Mouse (Mus musculus): Measurements from ENCODE around the gene Arsa.

DNA sequence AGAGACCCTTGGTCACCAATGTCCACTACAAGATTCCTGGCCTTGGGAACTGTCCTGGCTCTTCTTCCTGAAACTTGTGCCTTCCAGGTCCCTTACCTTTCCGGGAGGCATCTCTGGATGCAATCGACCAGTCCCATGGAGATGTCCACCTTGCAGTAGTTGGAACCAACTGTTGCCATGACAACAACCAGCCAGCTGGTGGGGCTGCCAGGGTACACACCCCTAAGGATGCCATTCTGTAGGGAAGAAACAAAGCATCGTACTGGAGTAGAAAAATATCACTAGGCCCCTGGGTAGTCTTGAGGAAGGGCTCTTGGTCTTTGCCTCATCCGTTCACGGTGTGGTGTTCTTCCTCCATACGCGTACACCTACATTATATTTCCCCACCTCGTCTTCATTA, 52.6 kb downstream of the Arsa start:
- TF ChIP-seq EP300 (IDR thresholded peaks at IDR 0.05; ENCODE audit: low read depth in 1 of 2, low read length in 2 of 2) (no peak), CTCF (IDR thresholded peaks at IDR 0.05 in 2 of 3, conservative IDR thresholded peaks at IDR 0.05 in 1 of 3; ENCODE audit: control insufficient read depth in 1 of 3, insufficient read depth in 1 of 3, low read depth in 2 of 3, low read length in 3 of 3, poor library complexity in 1 of 3, severe bottlenecking in 1 of 3) (no peak), GABPA (IDR thresholded peaks at IDR 0.05; ENCODE audit: low read depth, low read length) (no peak)

All from MEL (cell line).